ENCODE assay signal across 24 mouse cellular contexts in the genomic region with DNA sequence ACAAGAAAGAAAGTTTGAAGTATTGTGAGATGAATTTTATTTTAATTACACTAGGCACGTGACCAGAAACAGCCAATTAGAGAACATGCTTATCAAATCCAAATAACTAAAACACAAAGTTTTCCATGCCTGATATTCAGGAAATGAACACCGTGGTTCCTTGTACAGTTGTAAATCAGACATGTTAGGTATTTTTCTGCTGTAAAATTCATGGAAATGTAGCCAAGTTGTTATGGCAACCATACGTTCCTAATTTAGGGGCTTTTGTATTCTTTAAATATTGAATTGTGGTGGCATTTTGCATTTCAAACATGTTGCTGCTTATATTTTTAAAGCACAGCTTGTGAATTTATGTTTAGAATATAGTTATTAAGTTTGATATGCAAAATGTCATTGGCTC. TPM values are rescaled to one million over a fixed set of nuclear protein-coding genes. Genes with fewer than 3 reads are reported as not detected.
DNase-seq lines count a peak whose midpoint lies in the region; ATAC-seq and TF ChIP-seq lines count a peak whose summit lies in the region.
"Had no signal": no experiment of that assay in that cellular context is flagged by ENCODE, and none has a peak within 500 bp of the region (broad histone marks: within the 10 kb centered on the region; RNA-seq: fewer than 3 reads in every experiment).

No protein-coding gene starts in this region.

- ATAC-seq in stomach, embryonic 14.5 days (ENCODE audit: insufficient number of reproducible peaks, insufficient read depth, low FRiP score, low read depth) = no peak
- no peak for ATAC-seq in stomach, postnatal 0 days (ENCODE audit: low FRiP score, low TSS enrichment)
- ATAC-seq in limb, embryonic 11.5 days (ENCODE audit: insufficient number of reproducible peaks, low FRiP score, low TSS enrichment, low read depth) = no peak
- ATAC-seq: Patski had no signal

- H3K4me2 ChIP-seq in stomach, embryonic 14.5 days (replicated peaks; ENCODE audit: low read depth, low read length) = no peak overlapping the region
- H3K4me2 ChIP-seq in stomach, postnatal 0 days (replicated peaks; ENCODE audit: low read depth) = no peak overlapping the region
- peak overlapping the region; percentile 3; the same call in 1 of the 2 replicates for H3K4me2 ChIP-seq in limb, embryonic 11.5 days (ENCODE audit: low read depth, severe bottlenecking)

- H3K4me1 ChIP-seq in kidney, adult 2 months (ENCODE audit: control insufficient read depth, insufficient read depth, low read length) = no peaks in the 10 kb centered on the region
- H3K4me1 ChIP-seq in stomach, embryonic 14.5 days (ENCODE audit: control insufficient read depth, insufficient read depth, low read length) = peaks cover 5% of the 10 kb centered on the region; the same call in 1 of the 2 replicates
- no peaks in the 10 kb centered on the region for H3K4me1 ChIP-seq in stomach, postnatal 0 days (replicated peaks; ENCODE audit: control insufficient read depth, insufficient read depth)
- H3K4me1 ChIP-seq in limb, embryonic 11.5 days (ENCODE audit: control insufficient read depth, insufficient read depth, low read length) = peaks cover 10% of the 10 kb centered on the region; the same call in 1 of the 2 replicates

- no peak for DNase-seq in kidney, adult 2 months
- no peak for DNase-seq in kidney, adult 9 months
- no peak for DNase-seq in stomach, postnatal 0 days (ENCODE audit: low spot score)
- no peak for DNase-seq in limb, embryonic 11.5 days (ENCODE audit: low spot score)
- DNase-seq in cerebellum, adult 9-10 months = no peak
- no peak for DNase-seq in adrenal gland, postnatal 14 days
- DNase-seq: cerebellum, adult 11 months; cerebellum, postnatal 14 days; gastrocnemius, postnatal 25 days; heart, adult 18-20 months; heart, postnatal 10 days; kidney, adult 11 months; left cerebral cortex, postnatal 4 days; lung, embryonic 14.5 days; right cerebral cortex, postnatal 14 days; spleen, adult 18-20 months; thymus, postnatal 25 days had no signal

- TF ChIP-seq CTCF in kidney, adult 2 months (conservative IDR thresholded peaks at IDR 0.05; ENCODE audit: insufficient read depth, insufficient read length, low read depth, low read length) = no peak
- TF ChIP-seq CTCF in stomach, postnatal 0 days (IDR thresholded peaks at IDR 0.05; ENCODE audit: low read depth) = no peak

- no peaks in the 10 kb centered on the region for H3K36me3 ChIP-seq in kidney, adult 2 months (ENCODE audit: control insufficient read depth, insufficient read depth, low read length)
- H3K36me3 ChIP-seq in stomach, embryonic 14.5 days (ENCODE audit: control insufficient read depth, insufficient read depth, low read length) = no peaks in the 10 kb centered on the region
- no peaks in the 10 kb centered on the region for H3K36me3 ChIP-seq in stomach, postnatal 0 days (ENCODE audit: control insufficient read depth, insufficient read depth, low read length)
- H3K36me3 ChIP-seq in limb, embryonic 11.5 days (ENCODE audit: control insufficient read depth, insufficient read depth, low read length) = no peaks in the 10 kb centered on the region
- H3K36me3 ChIP-seq: heart, embryonic 12.5 days; hindbrain, embryonic 10.5 days; midbrain, embryonic 12.5 days had no signal

- WGBS in kidney, adult 2 months = 42% methylated on average over 3 of the region's 3 CpGs
- 64% methylated on average over 3 of the region's 3 CpGs for WGBS in stomach, embryonic 14.5 days
- WGBS in stomach, postnatal 0 days = 61% methylated on average over 3 of the region's 3 CpGs
- WGBS in limb, embryonic 11.5 days = 44% methylated on average over 3 of the region's 3 CpGs

- H3K27ac ChIP-seq in kidney, adult 2 months (ENCODE audit: insufficient read depth, low read depth, low read length) = no peak overlapping the region
- H3K27ac ChIP-seq in stomach, embryonic 14.5 days (ENCODE audit: low read length) = no peak overlapping the region
- H3K27ac ChIP-seq in stomach, postnatal 0 days (replicated peaks) = no peak overlapping the region
- no peak overlapping the region for H3K27ac ChIP-seq in limb, embryonic 11.5 days (replicated peaks; ENCODE audit: low read depth, low read length)
- H3K27ac ChIP-seq: liver, embryonic 14.5 days; midbrain, embryonic 12.5 days had no signal

- H3K9ac ChIP-seq in stomach, embryonic 14.5 days (replicated peaks; ENCODE audit: low read depth, low read length) = no peak overlapping the region
- no peak overlapping the region for H3K9ac ChIP-seq in stomach, postnatal 0 days (ENCODE audit: low read length)
- no peak overlapping the region for H3K9ac ChIP-seq in limb, embryonic 11.5 days (ENCODE audit: low read length)
- H3K9ac ChIP-seq: liver, embryonic 14.5 days had no signal

- H3K9me3 ChIP-seq in stomach, embryonic 14.5 days (ENCODE audit: control insufficient read depth, low read depth, low read length) = no peaks in the 10 kb centered on the region
- H3K9me3 ChIP-seq in stomach, postnatal 0 days (ENCODE audit: control insufficient read depth, low read length) = no peaks in the 10 kb centered on the region
- no peaks in the 10 kb centered on the region for H3K9me3 ChIP-seq in limb, embryonic 11.5 days (ENCODE audit: control insufficient read depth, low read length)
- H3K9me3 ChIP-seq: heart, embryonic 12.5 days; hindbrain, embryonic 10.5 days; midbrain, embryonic 12.5 days had no signal

- no peak for TF ChIP-seq POLR2A in kidney, adult 2 months (IDR thresholded peaks at IDR 0.05; ENCODE audit: low read depth, low read length)

- no peaks in the 10 kb centered on the region for H3K27me3 ChIP-seq in kidney, adult 2 months (replicated peaks; ENCODE audit: control insufficient read depth, insufficient read depth, low read length)
- H3K27me3 ChIP-seq in stomach, embryonic 14.5 days (ENCODE audit: control insufficient read depth, insufficient read depth, low read length) = no peaks in the 10 kb centered on the region
- H3K27me3 ChIP-seq in stomach, postnatal 0 days (ENCODE audit: control insufficient read depth, insufficient read depth, low read length) = no peaks in the 10 kb centered on the region
- H3K27me3 ChIP-seq in limb, embryonic 11.5 days (ENCODE audit: control insufficient read depth, insufficient read depth, low read length) = no peaks in the 10 kb centered on the region
- H3K27me3 ChIP-seq: midbrain, embryonic 12.5 days; Patski had no signal

- TF ChIP-seq EP300 in stomach, postnatal 0 days (optimal IDR thresholded peaks at IDR 0.05) = no peak

- peak overlapping the region; percentile 37; the same call in 1 of the 2 replicates for H3K4me3 ChIP-seq in kidney, adult 2 months (ENCODE audit: insufficient read depth, low read depth, low read length)
- H3K4me3 ChIP-seq in stomach, embryonic 14.5 days (ENCODE audit: low read depth, low read length) = peak overlapping the region; percentile 34; the same call in 1 of the 2 replicates
- no peak overlapping the region for H3K4me3 ChIP-seq in stomach, postnatal 0 days (ENCODE audit: low read depth, low read length)
- H3K4me3 ChIP-seq in limb, embryonic 11.5 days (ENCODE audit: low read depth, low read length) = no peak overlapping the region

RNA-seq across cellular contexts. Expression of a gene that starts 2.1 kb away (rescaled TPM):
- polyA plus RNA-seq in kidney, adult 2 months (2012; rRNA removed) = 63.5 and 64.7 TPM in 2 replicates
- polyA plus RNA-seq in stomach, embryonic 14.5 days (2014; fragmentation: Nextera tagmentation; extraction: Ambion mirVana) = 7.8 and 8.3 TPM in 2 replicates
- 3.2 and 4.5 TPM in 2 replicates for polyA plus RNA-seq in stomach, postnatal 0 days (2015; fragmentation: Nextera tagmentation; extraction: Ambion mirVana)
- 22.6 and 31.0 TPM in 2 replicates for polyA plus RNA-seq in limb, embryonic 11.5 days (2014; fragmentation: Nextera tagmentation; extraction: Ambion mirVana)
- 1.9 and 2.2 TPM in 2 replicates for total RNA-seq in adrenal gland, postnatal 14 days (2021)
- total RNA-seq: megakaryocyte, adult 5-6 weeks had no signal

Comparison
In these comparisons a context has a peak if more than half of its experiments do, and no peak if none do; other contexts are left out.
1. H3K4me3 ChIP-seq: peak in kidney, adult 2 months (single experiment) and stomach, embryonic 14.5 days (single experiment); none in stomach, postnatal 0 days (single experiment) and limb, embryonic 11.5 days (single experiment).